Mouse (Mus musculus): ENCODE results near the gene Pigyl.

DNA sequence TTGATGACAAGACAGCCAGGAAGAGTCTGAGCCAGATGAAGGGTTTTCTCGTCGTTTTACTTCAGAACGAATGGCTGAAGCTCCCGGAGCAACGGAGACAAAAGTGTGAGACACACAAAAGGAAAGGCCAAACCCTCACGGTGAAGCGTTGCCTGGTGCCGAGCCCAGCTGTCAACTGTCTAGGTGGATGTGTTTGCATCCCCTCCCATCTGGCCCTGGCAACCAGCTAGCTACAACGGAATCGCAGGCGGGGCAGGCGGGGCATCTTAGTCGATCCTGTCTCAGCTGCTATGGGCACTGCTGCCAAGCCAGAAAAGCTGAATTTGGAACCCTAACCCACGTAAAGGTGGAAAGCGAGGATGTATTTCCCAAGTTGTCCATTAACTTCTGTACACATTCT is 40.6 kb upstream of the Pigyl start:
- TF ChIP-seq MAFK (IDR thresholded peaks at IDR 0.05; ENCODE audit: insufficient read depth, low read depth, low read length) (no peak), CHD2 (IDR thresholded peaks at IDR 0.05; ENCODE audit: low read depth, low read length) (no peak), HCFC1 (IDR thresholded peaks at IDR 0.05; ENCODE audit: borderline replicate concordance, insufficient read depth, low read length) (no peak), ZNF384 (IDR thresholded peaks at IDR 0.05; ENCODE audit: low read depth, low read length) (no peak)

All from ES-E14 (cell line).